Mouse (Mus musculus): ENCODE measurements around the gene Hcrtr1.

The Hcrtr1 gene

GRCm38 (mm10) chr4:130120752-130121151 is 18.4 kb downstream of the Hcrtr1 start:
- DNase-seq (ENCODE audit: low read depth, low spot score): no peak

GRCm38 (mm10) chr4:130112732-130113131 is 26.4 kb downstream of the Hcrtr1 start:
- no peak for DNase-seq (ENCODE audit: low read depth, low spot score)

DNA sequence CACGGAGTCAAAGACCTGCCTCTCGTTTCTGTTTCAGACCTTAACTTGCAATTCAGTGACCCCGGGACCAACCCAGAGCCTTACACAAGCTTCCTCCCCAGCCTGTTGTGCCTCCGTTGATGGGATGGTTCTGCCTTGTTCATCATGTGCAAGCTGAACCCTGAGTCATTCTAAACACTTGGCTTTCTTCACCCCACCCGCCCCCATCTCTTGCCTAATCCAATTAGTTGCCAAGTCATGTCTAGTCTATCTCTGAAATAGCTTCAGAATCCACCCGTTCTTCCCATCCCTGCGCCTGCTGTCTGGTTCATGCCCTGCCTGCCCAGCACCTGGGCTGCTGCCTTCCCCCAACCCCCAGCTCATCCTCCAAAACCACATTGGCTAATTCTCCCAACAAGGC is 26.9 kb downstream of the Hcrtr1 start:
- no peak for DNase-seq (ENCODE audit: low read depth, low spot score)

DNA sequence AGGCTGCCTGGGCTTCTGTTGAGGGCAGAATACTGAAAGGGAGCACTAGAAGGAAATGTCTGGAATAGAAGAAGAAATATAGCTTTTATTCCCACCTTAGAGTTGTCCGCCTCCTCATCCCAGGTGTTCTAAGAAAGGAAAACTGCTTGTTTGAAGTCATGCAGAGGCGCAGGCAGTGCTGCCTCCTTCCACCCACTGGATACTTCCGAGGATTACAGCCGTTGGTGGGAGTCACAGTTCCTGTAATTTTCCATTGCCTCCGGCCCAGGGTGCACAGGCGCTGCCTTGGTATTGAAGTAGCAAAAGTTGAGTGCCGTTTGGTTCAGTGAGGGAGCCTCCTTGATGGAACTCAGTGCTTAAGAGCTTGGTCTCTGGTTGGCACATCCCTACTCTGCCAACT is 29.1 kb downstream of the Hcrtr1 start:
- DNase-seq (ENCODE audit: low read depth, low spot score): no peak

DNA sequence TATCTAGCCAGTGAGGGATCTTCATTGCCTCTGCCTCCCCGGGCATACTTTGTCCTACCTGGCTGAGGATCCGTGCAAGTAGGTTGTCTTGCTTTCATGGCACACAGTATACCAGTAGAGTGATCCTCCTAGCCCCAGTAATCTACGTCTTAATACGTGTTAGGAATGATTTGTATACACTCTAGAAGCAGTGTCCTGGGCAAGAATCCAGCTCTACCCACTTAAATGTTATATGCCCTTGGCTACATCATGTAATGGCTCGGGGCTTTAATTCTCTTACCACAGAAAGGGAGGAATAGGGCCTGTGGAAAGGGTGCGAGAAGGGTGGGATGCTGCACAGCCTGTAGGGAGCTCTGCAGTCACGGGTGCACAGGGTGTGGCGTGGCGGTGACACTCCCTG is 29.5 kb downstream of the Hcrtr1 start:
- no peak for DNase-seq (ENCODE audit: low read depth, low spot score)

GRCm38 (mm10) chr4:130108929-130109328 is 30.2 kb downstream of the Hcrtr1 start:
- no peak for DNase-seq (ENCODE audit: low read depth, low spot score)

- DNase-seq (ENCODE audit: low read depth, low spot score): peak; percentile 100
Observed at GRCm38 (mm10) chr4:130107444-130108131, 31.6 kb downstream of the Hcrtr1 start.

DNA sequence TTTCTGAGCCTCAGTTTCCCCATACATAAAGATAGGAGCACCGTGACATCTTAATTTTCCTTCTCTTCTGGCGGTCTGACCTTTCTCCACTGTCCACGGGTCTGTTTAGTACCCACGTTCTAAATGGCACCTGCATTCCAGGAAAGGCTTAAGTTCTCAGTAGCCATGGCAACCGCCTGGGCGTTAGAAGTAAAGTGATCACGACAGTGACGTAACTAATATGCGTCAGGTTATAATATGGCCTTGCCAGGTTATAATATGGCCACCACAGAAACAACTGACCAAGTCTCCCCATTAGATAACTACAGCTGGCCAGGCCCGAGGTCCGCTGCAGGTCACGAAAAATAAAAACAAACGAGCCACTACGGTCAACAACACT is 32.1 kb downstream of the Hcrtr1 start:
- DNase-seq (ENCODE audit: low read depth, low spot score): no peak

DNA sequence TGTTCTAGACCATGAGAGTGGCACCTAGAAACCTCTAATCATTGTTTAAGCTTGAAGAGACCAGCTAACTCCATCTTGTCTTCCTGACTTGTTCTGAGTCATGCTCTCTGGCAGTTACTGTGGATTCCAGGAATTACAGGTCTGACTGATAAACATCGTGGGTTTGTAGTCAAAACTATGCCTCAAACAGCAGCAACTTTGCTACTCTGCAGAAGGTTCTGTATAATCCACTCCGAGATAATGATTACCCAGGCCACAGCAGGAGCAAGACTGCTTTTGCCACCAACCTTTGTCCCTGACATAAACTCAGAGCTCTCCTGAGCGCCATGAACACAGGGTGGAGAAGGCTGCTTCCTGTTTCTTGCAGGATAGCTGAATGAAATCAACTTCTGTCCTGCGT is 34.6 kb downstream of the Hcrtr1 start:
- no peak for DNase-seq (ENCODE audit: low read depth, low spot score)

- DNase-seq (ENCODE audit: low read depth, low spot score): peak; percentile 19
Observed at GRCm38 (mm10) chr4:130103632-130104031, 35.5 kb downstream of the Hcrtr1 start.

DNA sequence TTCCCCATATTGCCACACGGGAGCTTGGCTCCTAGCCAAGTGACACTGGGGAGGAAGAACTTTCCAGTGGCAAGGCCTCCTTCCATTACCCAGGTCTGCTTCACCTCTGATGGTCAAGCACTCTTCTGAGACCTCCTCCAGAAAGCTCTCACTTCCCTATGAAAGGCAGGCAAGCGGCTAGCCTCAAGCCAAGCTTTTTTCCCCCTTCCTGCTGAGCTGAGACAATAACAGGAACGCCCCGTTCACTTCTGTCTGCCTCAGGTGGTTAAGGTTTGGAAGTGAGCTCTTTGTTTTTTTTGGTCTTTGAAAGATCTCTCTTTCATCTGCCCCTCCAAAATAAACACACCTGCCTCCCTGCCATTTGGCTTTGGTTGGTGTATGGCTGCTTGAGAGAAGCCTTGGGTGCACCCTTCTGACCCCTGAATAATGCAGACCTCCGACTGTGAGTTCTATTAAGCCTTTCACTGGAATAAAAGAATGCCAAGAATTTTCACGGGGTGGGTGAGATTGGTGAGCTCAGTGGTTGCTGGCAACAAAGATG is 37.0 kb downstream of the Hcrtr1 start, which contains the start of gene Pef1:
TSS of gene Pef1 (plus strand) at position 448 of the 541 bp plus-strand sequence.
- DNase-seq (ENCODE audit: low read depth, low spot score): no peak

- no peak for DNase-seq (ENCODE audit: low read depth, low spot score)
Observed at GRCm38 (mm10) chr4:130101183-130101582, 38.0 kb downstream of the Hcrtr1 start.

DNA sequence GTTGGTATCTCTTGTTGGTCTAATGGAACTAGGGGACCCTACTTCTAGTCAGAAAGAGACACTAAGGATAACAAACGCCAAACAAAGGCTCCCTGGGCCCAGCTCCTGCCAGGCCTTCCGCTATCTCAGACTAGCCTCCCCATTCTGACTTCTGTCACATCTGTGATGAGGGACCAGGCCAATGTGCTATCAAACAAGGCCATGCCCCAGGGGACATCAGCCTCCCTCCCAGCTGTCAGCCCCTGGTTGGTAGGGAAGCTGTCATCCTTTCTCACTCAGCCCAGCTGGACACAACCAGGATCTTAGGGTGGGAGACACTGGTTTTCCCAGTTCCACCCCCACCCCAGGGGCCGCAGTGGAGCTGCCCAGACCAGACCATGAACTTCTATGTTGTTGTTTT is 44.0 kb downstream of the Hcrtr1 start:
- no peak for DNase-seq (ENCODE audit: low read depth, low spot score)

DNA sequence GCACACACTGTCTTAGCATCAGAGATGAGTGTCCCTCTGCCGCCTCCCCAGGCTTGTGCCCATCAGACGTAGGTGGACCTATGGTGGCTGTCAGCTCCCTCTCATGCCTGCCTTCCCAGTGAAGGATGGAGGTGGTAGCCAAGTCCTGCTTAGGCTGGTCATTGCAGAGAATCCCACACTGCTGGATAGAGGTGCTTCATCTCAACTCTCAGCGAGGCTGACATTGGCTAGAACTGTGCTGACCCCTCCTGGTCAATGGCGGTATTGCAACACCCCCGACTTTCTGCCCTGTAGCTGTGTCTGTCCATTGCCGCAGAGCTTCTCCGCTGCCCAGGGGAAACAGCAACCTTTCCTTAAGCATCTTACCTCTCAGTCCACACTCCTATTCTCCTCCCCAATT is 51.9 kb downstream of the Hcrtr1 start:
- peak; percentile 77 for DNase-seq (ENCODE audit: low read depth, low spot score)

GRCm38 (mm10) chr4:130085246-130085820 is 53.8 kb downstream of the Hcrtr1 start:
- DNase-seq (ENCODE audit: low read depth, low spot score): no peak

DNA sequence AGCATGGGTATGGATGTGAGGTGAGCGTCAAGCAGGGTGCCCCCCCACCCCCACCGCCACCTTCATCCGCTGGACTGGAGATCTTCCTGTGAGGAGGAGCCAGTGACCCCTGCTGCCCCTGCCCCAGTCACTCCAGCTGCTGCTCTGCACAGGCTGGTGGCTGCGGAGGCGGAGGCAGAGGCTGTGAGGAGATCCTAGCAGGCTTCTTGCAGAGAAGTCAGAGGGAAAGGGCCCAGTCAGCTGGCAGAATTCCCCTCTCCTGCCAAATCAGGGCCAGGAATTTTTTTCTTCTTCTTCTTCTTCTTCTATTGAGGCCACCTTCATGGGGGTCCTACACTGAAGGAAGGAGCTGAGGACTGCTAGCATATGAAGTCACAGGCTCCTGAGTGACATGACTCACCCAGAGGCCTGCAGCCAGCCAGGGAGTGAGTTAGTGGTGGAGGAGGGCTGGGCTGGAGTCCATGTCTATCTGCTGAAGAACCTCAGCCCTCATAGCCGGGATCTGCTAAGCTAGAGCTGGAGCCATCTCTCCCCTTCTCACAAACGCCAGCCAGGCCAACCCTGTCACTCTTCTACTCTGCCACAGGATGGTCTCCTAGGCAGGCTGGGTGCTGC is 54.7 kb downstream of the Hcrtr1 start:
- no peak for DNase-seq (ENCODE audit: low read depth, low spot score)

DNA sequence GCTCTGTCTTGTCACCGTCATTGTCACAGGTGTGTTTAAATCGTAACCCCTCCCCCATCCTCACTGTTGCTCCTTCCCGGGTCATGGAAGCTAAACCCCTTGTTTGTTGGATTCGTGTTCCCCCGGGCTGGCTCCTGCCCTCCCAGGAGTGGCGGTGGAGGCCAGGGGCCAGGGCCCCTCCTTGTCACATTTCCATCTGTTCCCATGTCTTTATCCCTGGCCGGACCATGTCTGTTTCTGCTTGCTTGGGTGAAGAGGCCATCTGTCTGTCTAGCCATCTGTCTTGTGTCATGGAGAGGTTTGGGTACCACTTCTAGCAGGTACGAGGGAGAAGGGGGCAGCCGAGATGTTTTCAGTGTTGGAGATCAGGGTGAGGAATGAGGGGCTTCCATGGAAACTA is 56.9 kb downstream of the Hcrtr1 start:
- DNase-seq (ENCODE audit: low read depth, low spot score): no peak

DNA sequence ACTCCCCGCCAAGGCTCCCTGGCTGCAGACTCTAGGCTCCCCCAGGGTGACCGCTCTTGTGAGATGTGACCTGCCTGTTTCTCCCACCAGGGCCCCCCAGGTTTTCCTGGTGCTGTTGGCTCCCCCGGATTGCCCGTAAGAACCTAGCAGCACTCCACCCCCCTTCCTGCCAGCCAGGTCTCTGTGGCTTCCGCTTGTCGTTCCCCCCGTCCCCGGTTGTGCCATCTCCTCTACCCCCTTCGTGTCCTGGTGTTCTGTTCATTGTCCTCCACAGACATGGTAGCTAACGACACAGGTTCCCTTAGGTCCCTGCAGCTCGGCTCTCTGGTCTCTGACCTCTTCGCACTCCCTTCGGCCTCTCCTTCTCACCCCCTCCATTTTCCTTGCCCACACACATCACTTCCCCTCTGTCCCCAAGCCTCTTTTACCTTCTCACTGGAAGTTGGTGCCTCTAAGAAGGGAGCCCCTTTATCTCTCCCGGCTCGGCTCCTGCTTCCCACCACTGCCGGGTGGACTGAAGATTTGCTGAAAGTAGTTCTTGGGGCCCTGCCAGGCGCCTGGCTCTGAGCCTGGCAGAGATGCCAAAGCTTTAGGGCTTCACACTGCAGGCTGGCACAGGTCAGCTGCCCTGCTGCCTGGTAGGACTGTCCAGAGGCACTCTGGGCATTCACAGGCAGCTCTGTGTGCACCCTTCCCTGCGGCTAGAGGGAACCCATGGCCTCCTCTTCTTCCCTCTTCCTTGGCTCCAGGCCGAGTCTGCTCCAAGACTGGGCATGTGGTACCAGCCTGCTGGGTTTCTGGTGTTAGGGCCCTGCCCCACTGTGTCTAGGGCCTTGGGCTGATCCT is 57.6 kb downstream of the Hcrtr1 start:
- no peak for DNase-seq (ENCODE audit: low read depth, low spot score)

All from A20 (cell line).